Mouse (Mus musculus): ENCODE results near the gene Gm20741. TPM values are rescaled to one million over a fixed set of nuclear protein-coding genes. Genes with fewer than 3 reads are reported as not detected.

The Gm20741 gene
- total and polyA plus RNA-seq, 3 experiments = not detected

DNA sequence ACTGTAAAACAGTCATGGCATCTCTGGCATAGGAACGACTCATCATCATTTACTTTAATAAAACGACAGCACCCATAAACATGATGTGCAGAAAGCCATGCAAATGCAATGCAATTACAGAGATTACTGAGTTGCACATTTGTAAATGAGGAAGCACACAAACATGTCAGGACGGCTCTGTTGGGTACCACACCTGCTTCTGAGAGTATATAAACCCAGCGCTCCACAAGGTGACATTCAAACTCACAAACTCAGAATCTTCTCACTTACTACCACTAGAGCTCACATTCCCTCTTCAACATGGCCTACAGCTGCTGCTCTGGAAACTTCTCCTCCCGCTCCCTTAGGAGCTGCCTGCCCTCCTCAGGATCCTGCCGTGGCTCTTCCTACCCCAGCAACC is 34.4 kb downstream of the Gm20741 start, which contains the start of gene Gm5965:
Gm5965 (plus strand) TSS at position 301 of the 400 bp plus-strand sequence.
- no peaks in the 10 kb centered on the region for H3K36me3 ChIP-seq (replicated peaks in 1 of 2; ENCODE audit: control insufficient read depth in 1 of 2, insufficient read depth in 1 of 2, low read length in 1 of 2)
- H3K79me2 ChIP-seq (replicated peaks; ENCODE audit: control insufficient read depth, extremely low read depth, insufficient read depth, poor library complexity, severe bottlenecking) = no peaks in the 10 kb centered on the region
- H3K9me3 ChIP-seq (replicated peaks; ENCODE audit: low read length) = peaks cover 51% of the 10 kb centered on the region
- no peaks in the 10 kb centered on the region for H3K4me1 ChIP-seq (ENCODE audit: control insufficient read depth in 1 of 2, insufficient read depth in 2 of 2)
- H3K4me3 ChIP-seq (replicated peaks in 1 of 3; ENCODE audit: low read depth in 2 of 3, low read length in 2 of 3, poor library complexity in 1 of 3) = no peak within 1 kb of the TSS
- dilution Hi-C loops (cut with MboI; ENCODE audit: extremely low pct_ligation_motif_present, extremely low pct_unique_long_range_greater_than_20kb, low sequenced_read_pairs) (no loop called here), in situ Hi-C loops (cut with MboI; ENCODE audit: low pct_ligation_motif_present, low pct_unique_long_range_greater_than_20kb, low sequenced_read_pairs) (no loop called here)
- TF ChIP-seq ETS1 (conservative IDR thresholded peaks at IDR 0.05; ENCODE audit: low read depth, low read length) (no peak), MEF2A (IDR thresholded peaks at IDR 0.05; ENCODE audit: borderline replicate concordance, low read depth, low read length) (no peak), EP300 (IDR thresholded peaks at IDR 0.05; ENCODE audit: low read length) (no peak), POLR2AphosphoS2 (IDR thresholded peaks at IDR 0.05; ENCODE audit: low read depth, low read length) (no peak), TBP (conservative IDR thresholded peaks at IDR 0.05; ENCODE audit: low read depth, low read length) (no peak), NELFE (IDR thresholded peaks at IDR 0.05; ENCODE audit: low read depth, low read length) (no peak), PAX5 (IDR thresholded peaks at IDR 0.05; ENCODE audit: low read length) (no peak), RAD21 (IDR thresholded peaks at IDR 0.05; ENCODE audit: low read depth, low read length) (no peak)
- no peak within 1 kb of the TSS for H3K4me2 ChIP-seq (ENCODE audit: insufficient read depth, low read depth, poor library complexity, severe bottlenecking)
- no peak for DNase-seq (ENCODE audit: extremely low read depth)
- H3K9ac ChIP-seq (ENCODE audit: insufficient read depth, low read depth) = no peak within 1 kb of the TSS
- no peaks in the 10 kb centered on the region for H3K27me3 ChIP-seq (replicated peaks)
- no peak within 1 kb of the TSS for H3K27ac ChIP-seq (ENCODE audit: insufficient read depth, low read depth)

DNA sequence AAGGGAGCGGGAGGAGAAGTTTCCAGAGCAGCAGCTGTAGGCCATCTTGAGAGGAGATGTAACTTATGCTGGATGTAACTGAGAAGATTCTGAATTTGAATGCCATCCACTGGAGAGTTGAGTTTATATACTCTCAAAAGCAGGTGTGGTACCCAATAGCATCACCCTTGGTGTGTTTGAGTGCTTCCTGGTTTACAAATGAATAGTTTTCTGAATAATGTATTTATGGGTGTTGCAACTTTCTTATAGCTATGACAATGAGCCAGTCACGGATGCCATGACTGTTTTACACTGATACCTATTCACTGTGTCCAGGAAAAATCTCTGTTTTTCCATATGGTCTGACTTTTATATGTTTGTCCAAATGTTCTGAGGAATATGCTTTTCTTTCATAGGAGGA is 37.9 kb downstream of the Gm20741 start, which contains the start of gene 2310057N15Rik:
2310057N15Rik (minus strand) TSS at position 101 of the 400 bp plus-strand sequence.
- dilution Hi-C loops (cut with MboI; ENCODE audit: extremely low pct_ligation_motif_present, extremely low pct_unique_long_range_greater_than_20kb, low sequenced_read_pairs) = no loop called here
- Histone ChIP-seq H3K27ac (ENCODE audit: insufficient read depth, low read depth) (no peak within 1 kb of the TSS), H3K4me3 (replicated peaks in 1 of 3; ENCODE audit: low read depth in 2 of 3, low read length in 2 of 3, poor library complexity in 1 of 3) (no peak within 1 kb of the TSS), H3K9me3 (replicated peaks; ENCODE audit: low read length) (peaks cover 39% of the 10 kb centered on the region), H3K9ac (ENCODE audit: insufficient read depth, low read depth) (no peak within 1 kb of the TSS), H3K4me1 (ENCODE audit: control insufficient read depth in 1 of 2, insufficient read depth in 2 of 2) (no peaks in the 10 kb centered on the region), H3K27me3 (replicated peaks) (no peaks in the 10 kb centered on the region), H3K4me2 (ENCODE audit: insufficient read depth, low read depth, poor library complexity, severe bottlenecking) (no peak within 1 kb of the TSS), H3K36me3 (replicated peaks in 1 of 2; ENCODE audit: control insufficient read depth in 1 of 2, insufficient read depth in 1 of 2, low read length in 1 of 2) (no peaks in the 10 kb centered on the region), H3K79me2 (replicated peaks; ENCODE audit: control insufficient read depth, extremely low read depth, insufficient read depth, poor library complexity, severe bottlenecking) (no peaks in the 10 kb centered on the region)
- TF ChIP-seq ETS1 (conservative IDR thresholded peaks at IDR 0.05; ENCODE audit: low read depth, low read length) = no peak
- in situ Hi-C loops (cut with MboI; ENCODE audit: low pct_ligation_motif_present, low pct_unique_long_range_greater_than_20kb, low sequenced_read_pairs) = no loop called here
- DNase-seq (ENCODE audit: extremely low read depth) = no peak

Other genes with a start within 250 kb of the Gm20741 start
Only the 20 nearest of the 25 such genes appear.
- not detected in 2 replicates for gene Krtap24-1, start 199.9 kb downstream of the Gm20741 start, total RNA-seq (2012; rRNA removed)
- gene Krtap24-1, start 199.9 kb downstream of the Gm20741 start, total RNA-seq (2014; rRNA removed) = not detected in 2 replicates
- not detected in 2 replicates for gene Krtap24-1, start 199.9 kb downstream of the Gm20741 start, polyA plus RNA-seq (2012; ENCODE audit: insufficient read length, low read depth)
- not detected in 2 replicates for gene 2310079G19Rik, start 184.6 kb downstream of the Gm20741 start, total RNA-seq (2012; rRNA removed)
- not detected in 2 replicates for gene 2310079G19Rik, start 184.6 kb downstream of the Gm20741 start, total RNA-seq (2014; rRNA removed)
- not detected in 2 replicates for gene 2310079G19Rik, start 184.6 kb downstream of the Gm20741 start, polyA plus RNA-seq (2012; ENCODE audit: insufficient read length, low read depth)
- gene Krtap26-1, start 164.4 kb downstream of the Gm20741 start, total RNA-seq (2012; rRNA removed) = not detected in 2 replicates
- gene Krtap26-1, start 164.4 kb downstream of the Gm20741 start, total RNA-seq (2014; rRNA removed) = not detected in 2 replicates
- not detected in 2 replicates for gene Krtap26-1, start 164.4 kb downstream of the Gm20741 start, polyA plus RNA-seq (2012; ENCODE audit: insufficient read length, low read depth)
- not detected in 2 replicates for gene Krtap27-1, start 140.5 kb downstream of the Gm20741 start, total RNA-seq (2012; rRNA removed)
- gene Krtap27-1, start 140.5 kb downstream of the Gm20741 start, total RNA-seq (2014; rRNA removed) = not detected in 2 replicates
- gene Krtap27-1, start 140.5 kb downstream of the Gm20741 start, polyA plus RNA-seq (2012; ENCODE audit: insufficient read length, low read depth) = not detected in 2 replicates
- not detected in 2 replicates for gene 2310061N02Rik, start 104.3 kb downstream of the Gm20741 start, total RNA-seq (2012; rRNA removed)
- not detected in 2 replicates for gene 2310061N02Rik, start 104.3 kb downstream of the Gm20741 start, total RNA-seq (2014; rRNA removed)
- not detected in 2 replicates for gene 2310061N02Rik, start 104.3 kb downstream of the Gm20741 start, polyA plus RNA-seq (2012; ENCODE audit: insufficient read length, low read depth)
- gene Krtap13-1, start 83.4 kb downstream of the Gm20741 start, total RNA-seq (2012; rRNA removed) = not detected in 2 replicates
- gene Krtap13-1, start 83.4 kb downstream of the Gm20741 start, total RNA-seq (2014; rRNA removed) = not detected in 2 replicates
- not detected in 2 replicates for gene Krtap13-1, start 83.4 kb downstream of the Gm20741 start, polyA plus RNA-seq (2012; ENCODE audit: insufficient read length, low read depth)
- gene Krtap13, start 60.6 kb downstream of the Gm20741 start, total RNA-seq (2012; rRNA removed) = not detected in 2 replicates
- not detected in 2 replicates for gene Krtap13, start 60.6 kb downstream of the Gm20741 start, total RNA-seq (2014; rRNA removed)
- not detected in 2 replicates for gene Krtap13, start 60.6 kb downstream of the Gm20741 start, polyA plus RNA-seq (2012; ENCODE audit: insufficient read length, low read depth)
- gene 2310034C09Rik, start 53.4 kb downstream of the Gm20741 start, total RNA-seq (2012; rRNA removed) = not detected in 2 replicates
- gene 2310034C09Rik, start 53.4 kb downstream of the Gm20741 start, total RNA-seq (2014; rRNA removed) = not detected in 2 replicates
- not detected in 2 replicates for gene 2310034C09Rik, start 53.4 kb downstream of the Gm20741 start, polyA plus RNA-seq (2012; ENCODE audit: insufficient read length, low read depth)
- gene 2310057N15Rik, start 38.0 kb downstream of the Gm20741 start, total RNA-seq (2012; rRNA removed) = not detected in 2 replicates
- gene 2310057N15Rik, start 38.0 kb downstream of the Gm20741 start, total RNA-seq (2014; rRNA removed) = not detected in 2 replicates
- gene 2310057N15Rik, start 38.0 kb downstream of the Gm20741 start, polyA plus RNA-seq (2012; ENCODE audit: insufficient read length, low read depth) = not detected in 2 replicates
- gene Gm5965, start 34.3 kb downstream of the Gm20741 start, total RNA-seq (2012; rRNA removed) = not detected in 2 replicates
- not detected in 2 replicates for gene Gm5965, start 34.3 kb downstream of the Gm20741 start, total RNA-seq (2014; rRNA removed)
- not detected in 2 replicates for gene Gm5965, start 34.3 kb downstream of the Gm20741 start, polyA plus RNA-seq (2012; ENCODE audit: insufficient read length, low read depth)
- not detected in 2 replicates for gene Krtap15, start 8.0 kb upstream of the Gm20741 start, total RNA-seq (2012; rRNA removed)
- not detected in 2 replicates for gene Krtap15, start 8.0 kb upstream of the Gm20741 start, total RNA-seq (2014; rRNA removed)
- not detected in 2 replicates for gene Krtap15, start 8.0 kb upstream of the Gm20741 start, polyA plus RNA-seq (2012; ENCODE audit: insufficient read length, low read depth)
- not detected in 2 replicates for gene Krtap14, start 13.9 kb upstream of the Gm20741 start, total RNA-seq (2012; rRNA removed)
- gene Krtap14, start 13.9 kb upstream of the Gm20741 start, total RNA-seq (2014; rRNA removed) = not detected in 2 replicates
- not detected in 2 replicates for gene Krtap14, start 13.9 kb upstream of the Gm20741 start, polyA plus RNA-seq (2012; ENCODE audit: insufficient read length, low read depth)
- not detected in 2 replicates for gene Krtap19-1, start 57.2 kb upstream of the Gm20741 start, total RNA-seq (2012; rRNA removed)
- gene Krtap19-1, start 57.2 kb upstream of the Gm20741 start, total RNA-seq (2014; rRNA removed) = not detected in 2 replicates
- gene Krtap19-1, start 57.2 kb upstream of the Gm20741 start, polyA plus RNA-seq (2012; ENCODE audit: insufficient read length, low read depth) = not detected in 2 replicates
- not detected in 2 replicates for gene Krtap19-2, start 62.0 kb upstream of the Gm20741 start, total RNA-seq (2012; rRNA removed)
- gene Krtap19-2, start 62.0 kb upstream of the Gm20741 start, total RNA-seq (2014; rRNA removed) = not detected in 2 replicates
- gene Krtap19-2, start 62.0 kb upstream of the Gm20741 start, polyA plus RNA-seq (2012; ENCODE audit: insufficient read length, low read depth) = not detected in 2 replicates
- not detected in 2 replicates for gene Krtap19-3, start 65.8 kb upstream of the Gm20741 start, total RNA-seq (2012; rRNA removed)
- not detected in 2 replicates for gene Krtap19-3, start 65.8 kb upstream of the Gm20741 start, total RNA-seq (2014; rRNA removed)
- not detected in 2 replicates for gene Krtap19-3, start 65.8 kb upstream of the Gm20741 start, polyA plus RNA-seq (2012; ENCODE audit: insufficient read length, low read depth)
- not detected in 2 replicates for gene Krtap19-4, start 72.9 kb upstream of the Gm20741 start, total RNA-seq (2012; rRNA removed)
- gene Krtap19-4, start 72.9 kb upstream of the Gm20741 start, total RNA-seq (2014; rRNA removed) = not detected in 2 replicates
- gene Krtap19-4, start 72.9 kb upstream of the Gm20741 start, polyA plus RNA-seq (2012; ENCODE audit: insufficient read length, low read depth) = not detected in 2 replicates
- gene Krtap19-5, start 84.2 kb upstream of the Gm20741 start, total RNA-seq (2012; rRNA removed) = not detected in 2 replicates
- gene Krtap19-5, start 84.2 kb upstream of the Gm20741 start, total RNA-seq (2014; rRNA removed) = not detected in 2 replicates
- not detected in 2 replicates for gene Krtap19-5, start 84.2 kb upstream of the Gm20741 start, polyA plus RNA-seq (2012; ENCODE audit: insufficient read length, low read depth)
- not detected in 2 replicates for gene Krtap19-9b, start 120.0 kb upstream of the Gm20741 start, total RNA-seq (2012; rRNA removed)
- not detected in 2 replicates for gene Krtap19-9b, start 120.0 kb upstream of the Gm20741 start, total RNA-seq (2014; rRNA removed)
- not detected in 2 replicates for gene Krtap19-9b, start 120.0 kb upstream of the Gm20741 start, polyA plus RNA-seq (2012; ENCODE audit: insufficient read length, low read depth)
- gene Krtap16-3, start 150.7 kb upstream of the Gm20741 start, total RNA-seq (2012; rRNA removed) = not detected in 2 replicates
- gene Krtap16-3, start 150.7 kb upstream of the Gm20741 start, total RNA-seq (2014; rRNA removed) = not detected in 2 replicates
- gene Krtap16-3, start 150.7 kb upstream of the Gm20741 start, polyA plus RNA-seq (2012; ENCODE audit: insufficient read length, low read depth) = not detected in 2 replicates
- not detected in 2 replicates for gene Krtap22-2, start 198.5 kb upstream of the Gm20741 start, total RNA-seq (2012; rRNA removed)
- not detected in 2 replicates for gene Krtap22-2, start 198.5 kb upstream of the Gm20741 start, total RNA-seq (2014; rRNA removed)
- not detected in 2 replicates for gene Krtap22-2, start 198.5 kb upstream of the Gm20741 start, polyA plus RNA-seq (2012; ENCODE audit: insufficient read length, low read depth)